Mouse (Mus musculus): ENCODE measurements around the gene Mrs2. TPM values are rescaled to one million over a fixed set of nuclear protein-coding genes. Genes with fewer than 3 reads are reported as not detected.
A peak's percentile ranks its signal among the peaks of the same experiment; 100 is the strongest.
"Not testable (repeated sequence)": the region's sequence is repeated elsewhere in the genome, so short reads cannot be mapped to it uniquely, and the experiment has no call there.

The Mrs2 gene
- polyA plus RNA-seq, 1 experiment, result 19.5 TPM

GRCm38 (mm10) chr13:24989006-24989405, 31.2 kb downstream of the Mrs2 start:
- Histone ChIP-seq H3K4me3 (replicated peaks; ENCODE audit: extremely low read depth, low read depth, low read length) (no peak overlapping the region), H3K4me1 (ENCODE audit: control insufficient read depth, insufficient read depth, low read length) (no peaks in the 10 kb centered on the region)
- 77% methylated on average over 6 of the region's 6 CpGs for WGBS
- no peak for DNase-seq
- TF ChIP-seq CTCF (IDR thresholded peaks at IDR 0.05; ENCODE audit: insufficient read depth, low read length) (no peak), POLR2A (IDR thresholded peaks at IDR 0.05; ENCODE audit: borderline replicate concordance, extremely low read depth, low read depth, low read length) (no peak)

GRCm38 (mm10) chr13:24988391-24988790, 31.8 kb downstream of the Mrs2 start:
- peak; percentile 33 for DNase-seq
- H3K4me3 ChIP-seq (replicated peaks; ENCODE audit: extremely low read depth, low read depth, low read length), result no peak overlapping the region
- WGBS, result 20% methylated on average over 7 of the region's 7 CpGs
- no peaks in the 10 kb centered on the region for H3K4me1 ChIP-seq (ENCODE audit: control insufficient read depth, insufficient read depth, low read length)
- TF ChIP-seq POLR2A (IDR thresholded peaks at IDR 0.05; ENCODE audit: borderline replicate concordance, extremely low read depth, low read depth, low read length) (no peak), CTCF (IDR thresholded peaks at IDR 0.05; ENCODE audit: insufficient read depth, low read length) (peak; percentile 84)

- DNase-seq, result no peak
- no peak overlapping the region for H3K4me3 ChIP-seq (replicated peaks; ENCODE audit: extremely low read depth, low read depth, low read length)
- WGBS, result 73% methylated on average over 2 of the region's 2 CpGs
- TF ChIP-seq CTCF (IDR thresholded peaks at IDR 0.05; ENCODE audit: insufficient read depth, low read length), result no peak
- TF ChIP-seq POLR2A (IDR thresholded peaks at IDR 0.05; ENCODE audit: borderline replicate concordance, extremely low read depth, low read depth, low read length), result no peak
- H3K4me1 ChIP-seq (ENCODE audit: control insufficient read depth, insufficient read depth, low read length), result no peaks in the 10 kb centered on the region
Measured at GRCm38 (mm10) chr13:24985435-24985834, 34.7 kb downstream of the Mrs2 start.

GRCm38 (mm10) chr13:24981031-24981430, 39.1 kb downstream of the Mrs2 start:
- DNase-seq, result no peak
- no peaks in the 10 kb centered on the region for H3K4me1 ChIP-seq (ENCODE audit: control insufficient read depth, insufficient read depth, low read length)
- 63% methylated on average over 6 of the region's 6 CpGs for WGBS
- TF ChIP-seq CTCF (IDR thresholded peaks at IDR 0.05; ENCODE audit: insufficient read depth, low read length) (no peak), POLR2A (IDR thresholded peaks at IDR 0.05; ENCODE audit: borderline replicate concordance, extremely low read depth, low read depth, low read length) (no peak)
- no peak overlapping the region for H3K4me3 ChIP-seq (replicated peaks; ENCODE audit: extremely low read depth, low read depth, low read length)

GRCm38 (mm10) chr13:24977820-24978342, 42.3 kb downstream of the Mrs2 start:
- no peaks in the 10 kb centered on the region for H3K4me1 ChIP-seq (ENCODE audit: control insufficient read depth, insufficient read depth, low read length)
- 71% methylated on average over 5 of the region's 5 CpGs for WGBS
- no peak for TF ChIP-seq CTCF (IDR thresholded peaks at IDR 0.05; ENCODE audit: insufficient read depth, low read length)
- DNase-seq, result no peak
- H3K4me3 ChIP-seq (replicated peaks; ENCODE audit: extremely low read depth, low read depth, low read length), result no peak overlapping the region

GRCm38 (mm10) chr13:24976384-24976783, 43.8 kb downstream of the Mrs2 start:
- Histone ChIP-seq H3K4me1 (ENCODE audit: control insufficient read depth, insufficient read depth, low read length) (no peaks in the 10 kb centered on the region), H3K4me3 (replicated peaks; ENCODE audit: extremely low read depth, low read depth, low read length) (no peak overlapping the region)
- 80% methylated on average over 4 of the region's 4 CpGs for WGBS
- TF ChIP-seq POLR2A (IDR thresholded peaks at IDR 0.05; ENCODE audit: borderline replicate concordance, extremely low read depth, low read depth, low read length), result no peak
- TF ChIP-seq CTCF (IDR thresholded peaks at IDR 0.05; ENCODE audit: insufficient read depth, low read length), result no peak
- DNase-seq, result no peak

GRCm38 (mm10) chr13:24971776-24972175, 48.4 kb downstream of the Mrs2 start:
- not testable (repeated sequence) for H3K4me3 ChIP-seq (replicated peaks; ENCODE audit: extremely low read depth, low read depth, low read length); H3K4me1 ChIP-seq (ENCODE audit: control insufficient read depth, insufficient read depth, low read length); DNase-seq
- WGBS, result 82% methylated on average over 3 of the region's 3 CpGs

GRCm38 (mm10) chr13:24965846-24966201, 54.4 kb downstream of the Mrs2 start:
- TF ChIP-seq CTCF (IDR thresholded peaks at IDR 0.05; ENCODE audit: insufficient read depth, low read length) (no peak), POLR2A (IDR thresholded peaks at IDR 0.05; ENCODE audit: borderline replicate concordance, extremely low read depth, low read depth, low read length) (no peak)
- Histone ChIP-seq H3K4me3 (replicated peaks; ENCODE audit: extremely low read depth, low read depth, low read length) (no peak overlapping the region), H3K4me1 (ENCODE audit: control insufficient read depth, insufficient read depth, low read length) (no peaks in the 10 kb centered on the region)
- 25% methylated on average over 5 of the region's 5 CpGs for WGBS
- DNase-seq, result no peak

GRCm38 (mm10) chr13:24965130-24965845, 54.9 kb downstream of the Mrs2 start:
- no peak for DNase-seq
- TF ChIP-seq POLR2A (IDR thresholded peaks at IDR 0.05; ENCODE audit: borderline replicate concordance, extremely low read depth, low read depth, low read length) (no peak), CTCF (IDR thresholded peaks at IDR 0.05; ENCODE audit: insufficient read depth, low read length) (no peak)
- 11% methylated on average over 15 of the region's 15 CpGs for WGBS
- H3K4me1 ChIP-seq (ENCODE audit: control insufficient read depth, insufficient read depth, low read length), result no peaks in the 10 kb centered on the region
- no peak overlapping the region for H3K4me3 ChIP-seq (replicated peaks; ENCODE audit: extremely low read depth, low read depth, low read length)

- TF ChIP-seq POLR2A (IDR thresholded peaks at IDR 0.05; ENCODE audit: borderline replicate concordance, extremely low read depth, low read depth, low read length), result no peak
- no peak for TF ChIP-seq CTCF (IDR thresholded peaks at IDR 0.05; ENCODE audit: insufficient read depth, low read length)
- H3K4me3 ChIP-seq (replicated peaks; ENCODE audit: extremely low read depth, low read depth, low read length), result no peak overlapping the region
- DNase-seq, result no peak
- WGBS, result 79% methylated on average over 8 of the region's 8 CpGs
- no peaks in the 10 kb centered on the region for H3K4me1 ChIP-seq (ENCODE audit: control insufficient read depth, insufficient read depth, low read length)
Measured at GRCm38 (mm10) chr13:24962119-24962518, 58.1 kb downstream of the Mrs2 start.
